Comparison of ENCODE assay signal across 20 mouse cellular contexts in genomic region chr8:87028171-87028570, GRCm38 (mm10).
A peak's percentile ranks its signal among the peaks of the same experiment; 100 is the strongest.
DNase-seq lines count a peak whose midpoint lies in the region; ATAC-seq and TF ChIP-seq lines count a peak whose summit lies in the region.
"Had no signal": no experiment of that assay in that cellular context is flagged by ENCODE, and none has a peak within 500 bp of the region (broad histone marks: within the 10 kb centered on the region; RNA-seq: fewer than 3 reads in every experiment).

No protein-coding gene starts in this region.

- H3K9me3 ChIP-seq in liver, embryonic 12.5 days (replicated peaks) = no peaks in the 10 kb centered on the region
- no peaks in the 10 kb centered on the region for H3K9me3 ChIP-seq in hindbrain, embryonic 10.5 days

- H3K9ac ChIP-seq in liver, adult 2 months (ENCODE audit: low read depth, low read length) = no peak overlapping the region
- no peak overlapping the region for H3K9ac ChIP-seq in liver, embryonic 12.5 days

- no peaks in the 10 kb centered on the region for H3K36me3 ChIP-seq in liver, adult 2 months (ENCODE audit: control insufficient read depth, insufficient read depth, low read length)
- no peaks in the 10 kb centered on the region for H3K36me3 ChIP-seq in liver, embryonic 12.5 days
- no peaks in the 10 kb centered on the region for H3K36me3 ChIP-seq in hindbrain, embryonic 10.5 days
- H3K36me3 ChIP-seq: G1E had no signal

- H3K4me2 ChIP-seq in liver, embryonic 12.5 days = no peak overlapping the region

- 23% methylated on average over 1 of the region's 1 CpGs for WGBS in liver, adult 2 months
- 57% methylated on average over 1 of the region's 1 CpGs for WGBS in liver, embryonic 12.5 days (ENCODE audit: insufficient replicate concordance)
- WGBS in hindbrain, embryonic 10.5 days = 79% methylated on average over 1 of the region's 1 CpGs

- TF ChIP-seq CTCF in liver, adult 2 months (IDR thresholded peaks at IDR 0.05; ENCODE audit: low read depth, low read length) = no peak

- TF ChIP-seq POLR2A in liver, adult 2 months (IDR thresholded peaks at IDR 0.05; ENCODE audit: extremely low read depth, insufficient read depth, low read length) = no peak

- H3K27ac ChIP-seq in liver, adult 2 months (replicated peaks; ENCODE audit: insufficient read depth, low read depth, low read length) = no peak overlapping the region
- H3K27ac ChIP-seq in liver, embryonic 12.5 days = no peak overlapping the region
- no peak overlapping the region for H3K27ac ChIP-seq in hindbrain, embryonic 10.5 days

- H3K79me2 ChIP-seq in liver, adult 2 months (ENCODE audit: control insufficient read depth, insufficient read depth, low read length) = no peaks in the 10 kb centered on the region

- peak; percentile 73 for DNase-seq in liver, adult 2 months (ENCODE audit: extremely low read depth, low read depth, low spot score)
- DNase-seq in adipocyte (ENCODE audit: low spot score) = peak; percentile 53
- DNase-seq in hindbrain, embryonic 10.5 days (ENCODE audit: low spot score) = no peak
- DNase-seq: adrenal gland, adult 2 months; adrenal gland, adult 8-10 months; adrenal gland, postnatal 10 days; adrenal gland, postnatal 14 days; adrenal gland, postnatal 25 days; adrenal gland, postnatal 36 days; B cell, adult 2 months; cerebellum, adult 11 months; cerebellum, adult 11-12 months; cerebellum, adult 18-20 months; cerebellum, adult 2 months had no signal

- H3K4me1 ChIP-seq in liver, adult 2 months (ENCODE audit: control insufficient read depth, insufficient read depth, low read length) = peaks cover 2% of the 10 kb centered on the region; the same call in 1 of the 2 replicates
- H3K4me1 ChIP-seq in liver, embryonic 12.5 days = no peaks in the 10 kb centered on the region
- 0 out of 2 replicates have a peak, but pooled peaks cover 3% of the 10 kb centered on the region for H3K4me1 ChIP-seq in hindbrain, embryonic 10.5 days (replicated peaks)

- H3K4me3 ChIP-seq in liver, adult 2 months (ENCODE audit: insufficient read depth, low read depth, low read length) = no peak overlapping the region
- H3K4me3 ChIP-seq in liver, embryonic 12.5 days = no peak overlapping the region
- no peak overlapping the region for H3K4me3 ChIP-seq in hindbrain, embryonic 10.5 days

- H3K27me3 ChIP-seq in liver, adult 2 months (ENCODE audit: control insufficient read depth, insufficient read depth, low read length) = no peaks in the 10 kb centered on the region
- H3K27me3 ChIP-seq in liver, embryonic 12.5 days (replicated peaks) = no peaks in the 10 kb centered on the region
- no peaks in the 10 kb centered on the region for H3K27me3 ChIP-seq in hindbrain, embryonic 10.5 days (ENCODE audit: insufficient read depth, poor library complexity, severe bottlenecking)
- H3K27me3 ChIP-seq: CH12.LX had no signal

- ATAC-seq in liver, embryonic 12.5 days = no peak
- ATAC-seq: activated CD4-positive, CD25-positive, alpha-beta regulatory T cell, adult 4 months; CD4-positive, CD25-positive, alpha-beta regulatory T cell, adult 4 months; Patski had no signal
